Mouse (Mus musculus) kidney, adult 2 months (tissue): Measurements from ENCODE around the gene Olfr691.

Source experiments
- CTCF ChIP-seq: fragments of 200-500 bp; conservative IDR thresholded peaks from 2 replicates; pipeline ENCODE4 v1.5.1; 2011; ENCODE audit warnings: low read depth, mild to moderate bottlenecking, control low read depth, low read length, moderate library complexity, mixed read lengths; ENCODE audit not compliant: insufficient read depth, insufficient read length
- POLR2A ChIP-seq: fragments of 200-500 bp; IDR thresholded peaks from one replicate; pipeline ENCODE4 v1.6.1; 2011; ENCODE audit warnings: low read depth, low read length, control low read depth

- TF ChIP-seq POLR2A (no peak), CTCF (no peak)
These were observed 30.8 kb upstream of the Olfr691 start for GRCm38 (mm10) chr7:105372912-105373311.
